Mouse (Mus musculus): ENCODE results near the gene Mxi1.

DNA sequence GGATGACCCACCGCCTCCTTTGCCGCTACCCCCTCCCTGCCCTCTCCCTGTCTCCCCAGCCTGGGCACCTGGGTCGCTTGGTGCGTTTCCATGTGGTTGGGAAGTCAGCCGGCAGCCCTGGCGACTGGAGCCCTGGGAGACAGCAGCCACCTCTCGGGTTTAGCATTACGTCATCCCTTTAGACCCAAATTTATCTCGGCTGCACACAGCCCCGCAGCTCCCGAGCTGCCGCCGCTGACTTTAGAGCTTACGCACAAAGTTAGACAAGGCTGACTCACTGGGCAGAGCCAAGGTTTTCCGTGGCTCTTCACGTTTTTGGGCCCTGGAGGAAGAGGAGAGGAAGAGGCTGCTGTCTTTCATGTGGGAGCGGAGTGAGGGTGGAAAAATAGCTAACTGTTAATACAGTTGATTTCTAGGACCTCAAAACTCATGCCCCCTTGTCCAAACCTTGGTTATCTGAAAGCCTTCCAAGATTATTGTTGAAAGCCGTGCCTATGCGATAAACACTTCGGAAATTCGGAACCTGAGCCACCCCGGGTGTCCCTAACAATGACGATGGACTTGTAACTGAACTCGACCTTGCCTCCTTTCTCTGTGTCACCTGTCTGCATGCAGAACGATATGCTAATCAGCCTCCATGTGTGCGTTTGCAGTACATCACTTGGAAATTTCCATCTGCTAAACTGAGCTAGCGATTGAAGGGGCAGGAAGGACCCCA, 15.4 kb downstream of the Mxi1 start:
- TF ChIP-seq GATA1 (IDR thresholded peaks at IDR 0.05; ENCODE audit: low read length) (peak; percentile 51), TAL1 (IDR thresholded peaks at IDR 0.05; ENCODE audit: low read length) (peak; percentile 53; the same call in 2 of the 3 replicates)

Data from erythroblast, embryonic 14.5 days (primary cell).